Mouse (Mus musculus) olfactory bulb, adult 2 months (tissue): ENCODE measurements around the gene Duoxa2.

Source experiments
- CTCF ChIP-seq: fragments of 200-500 bp; IDR thresholded peaks from 2 replicates; pipeline ENCODE4 v1.5.1; 2012; ENCODE audit warnings: low read depth, mild to moderate bottlenecking, low read length, moderate library complexity; ENCODE audit not compliant: insufficient read depth
- POLR2A ChIP-seq: fragments of 200-500 bp; IDR thresholded peaks from 2 replicates; pipeline ENCODE4 v1.6.1; 2012; ENCODE audit warnings: mild to moderate bottlenecking, low read depth, low read length, moderate library complexity; ENCODE audit not compliant: insufficient read depth

DNA sequence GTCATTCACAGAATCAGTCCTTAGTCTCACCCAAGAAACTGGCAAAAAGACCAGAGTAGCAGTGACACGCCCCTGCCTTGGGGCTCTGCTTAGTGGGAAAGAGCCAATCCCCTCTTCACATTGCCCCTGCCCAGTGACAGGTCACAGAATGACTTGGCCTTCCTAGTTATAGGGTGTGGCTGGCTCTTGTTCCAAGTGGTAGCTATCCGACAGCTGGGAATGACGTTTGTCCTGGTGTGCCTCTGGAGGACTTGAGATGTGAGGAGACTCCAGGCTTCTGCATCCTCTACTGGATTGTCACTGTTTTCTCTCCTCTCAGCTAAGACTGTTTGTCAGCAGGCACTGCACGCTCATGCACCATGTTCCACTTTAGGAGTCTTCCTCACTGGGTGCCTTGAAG is 18.7 kb downstream of the Duoxa2 start:
- TF ChIP-seq POLR2A (no peak), CTCF (no peak)
